ENCODE assay signal across 11 mouse cellular contexts in genomic region chr19:57243191-57243590, GRCm38 (mm10).
DNase-seq lines count a peak whose midpoint lies in the region; ATAC-seq lines count a peak whose summit lies in the region.
"Had no signal": no experiment of that assay in that cellular context is flagged by ENCODE, and none has a peak within 500 bp of the region (broad histone marks: within the 10 kb centered on the region; RNA-seq: fewer than 3 reads in every experiment).

No protein-coding gene starts in this region.

- H3K4me1 ChIP-seq in heart, embryonic 13.5 days, result peaks cover 72% of the 10 kb centered on the region
- peaks cover 32% of the 10 kb centered on the region for H3K4me1 ChIP-seq in heart, embryonic 12.5 days (replicated peaks)
- H3K4me1 ChIP-seq in forebrain, embryonic 11.5 days (replicated peaks; ENCODE audit: control insufficient read depth, insufficient read depth, low read length), result no peaks in the 10 kb centered on the region

- H3K9me3 ChIP-seq in heart, embryonic 13.5 days, result no peaks in the 10 kb centered on the region
- H3K9me3 ChIP-seq in heart, embryonic 12.5 days (replicated peaks), result no peaks in the 10 kb centered on the region
- H3K9me3 ChIP-seq in forebrain, embryonic 11.5 days (ENCODE audit: control insufficient read depth, low read length), result no peaks in the 10 kb centered on the region
- H3K9me3 ChIP-seq: hindbrain, embryonic 10.5 days; midbrain, embryonic 13.5 days had no signal

- peak; percentile 67 for DNase-seq in 3T3-L1 (ENCODE audit: low read depth, low spot score)
- peak; percentile 4 for DNase-seq in CD4-positive, CD25-positive, alpha-beta regulatory T cell, adult 2 months (ENCODE audit: low read depth, low spot score)
- peak; percentile 34 for DNase-seq in induced T-regulatory cell, adult 2 months (ENCODE audit: low read depth)
- no peak for DNase-seq in forebrain, embryonic 11.5 days (ENCODE audit: low spot score)
- DNase-seq in frontal cortex, postnatal 25 days (ENCODE audit: low spot score in 2 of 2), result no peak
- DNase-seq: embryo, embryonic 11 days had no signal

- H3K4me3 ChIP-seq in heart, embryonic 13.5 days, result no peak overlapping the region
- H3K4me3 ChIP-seq in heart, embryonic 12.5 days, result no peak overlapping the region
- H3K4me3 ChIP-seq in forebrain, embryonic 11.5 days (ENCODE audit: low read depth, low read length), result no peak overlapping the region
- H3K4me3 ChIP-seq: hindbrain, embryonic 10.5 days; midbrain, embryonic 13.5 days had no signal

- no peak overlapping the region for H3K27ac ChIP-seq in heart, embryonic 13.5 days (replicated peaks)
- H3K27ac ChIP-seq in heart, embryonic 12.5 days (ENCODE audit: poor library complexity, severe bottlenecking), result no peak overlapping the region
- H3K27ac ChIP-seq in forebrain, embryonic 11.5 days (ENCODE audit: low read depth, low read length), result no peak overlapping the region
- H3K27ac ChIP-seq: hindbrain, embryonic 10.5 days; midbrain, embryonic 13.5 days had no signal

- peak overlapping the region; percentile 32 for H3K4me2 ChIP-seq in heart, embryonic 13.5 days
- no peak overlapping the region for H3K4me2 ChIP-seq in heart, embryonic 12.5 days
- H3K4me2 ChIP-seq in forebrain, embryonic 11.5 days (ENCODE audit: low read depth, low read length, severe bottlenecking), result no peak overlapping the region
- H3K4me2 ChIP-seq: midbrain, embryonic 13.5 days had no signal

- no peak overlapping the region for H3K9ac ChIP-seq in heart, embryonic 13.5 days
- no peak overlapping the region for H3K9ac ChIP-seq in heart, embryonic 12.5 days
- no peak overlapping the region for H3K9ac ChIP-seq in forebrain, embryonic 11.5 days (ENCODE audit: low read length)
- H3K9ac ChIP-seq: midbrain, embryonic 13.5 days had no signal

- WGBS in heart, embryonic 13.5 days, result 72% methylated on average over 12 of the region's 12 CpGs
- WGBS in heart, embryonic 12.5 days, result 78% methylated on average over 12 of the region's 12 CpGs
- 84% methylated on average over 12 of the region's 12 CpGs for WGBS in forebrain, embryonic 11.5 days

- H3K27me3 ChIP-seq in heart, embryonic 13.5 days (replicated peaks), result no peaks in the 10 kb centered on the region
- no peaks in the 10 kb centered on the region for H3K27me3 ChIP-seq in heart, embryonic 12.5 days (replicated peaks)
- H3K27me3 ChIP-seq in forebrain, embryonic 11.5 days (ENCODE audit: control insufficient read depth, insufficient read depth, low read length), result no peaks in the 10 kb centered on the region
- H3K27me3 ChIP-seq: midbrain, embryonic 13.5 days had no signal

- no peaks in the 10 kb centered on the region for H3K36me3 ChIP-seq in heart, embryonic 13.5 days
- no peaks in the 10 kb centered on the region for H3K36me3 ChIP-seq in heart, embryonic 12.5 days
- H3K36me3 ChIP-seq in forebrain, embryonic 11.5 days (ENCODE audit: control insufficient read depth, insufficient read depth, low read length), result no peaks in the 10 kb centered on the region
- H3K36me3 ChIP-seq: hindbrain, embryonic 10.5 days; midbrain, embryonic 13.5 days had no signal

- ATAC-seq in heart, embryonic 13.5 days (ENCODE audit: extremely low read depth, insufficient number of reproducible peaks, low FRiP score, low TSS enrichment), result no peak
- ATAC-seq in heart, embryonic 12.5 days (ENCODE audit: insufficient number of reproducible peaks, low FRiP score), result no peak
- ATAC-seq in forebrain, embryonic 11.5 days (replicated peaks; ENCODE audit: low FRiP score), result no peak
- ATAC-seq in inflammation-experienced regulatory T-cells, adult 6 months, result no peak
- ATAC-seq: midbrain, embryonic 13.5 days had no signal

Comparison
In these comparisons a context has a peak if more than half of its experiments do, and no peak if none do; other contexts are left out.
1. DNase-seq: peak in 3T3-L1 (single experiment), CD4-positive, CD25-positive, alpha-beta regulatory T cell, adult 2 months (single experiment) and induced T-regulatory cell, adult 2 months (single experiment); none in forebrain, embryonic 11.5 days (single experiment) and frontal cortex, postnatal 25 days (0 of 2).